Mouse (Mus musculus): Measurements from ENCODE around the gene Pole3. TPM values are rescaled to one million over a fixed set of nuclear protein-coding genes. Genes with fewer than 3 reads are reported as not detected.
A peak's percentile ranks its signal among the peaks of the same experiment; 100 is the strongest.

Pole3 gene
- total RNA-seq, 2 experiments from 2014 or later: 26.2 to 27.1 TPM

DNA sequence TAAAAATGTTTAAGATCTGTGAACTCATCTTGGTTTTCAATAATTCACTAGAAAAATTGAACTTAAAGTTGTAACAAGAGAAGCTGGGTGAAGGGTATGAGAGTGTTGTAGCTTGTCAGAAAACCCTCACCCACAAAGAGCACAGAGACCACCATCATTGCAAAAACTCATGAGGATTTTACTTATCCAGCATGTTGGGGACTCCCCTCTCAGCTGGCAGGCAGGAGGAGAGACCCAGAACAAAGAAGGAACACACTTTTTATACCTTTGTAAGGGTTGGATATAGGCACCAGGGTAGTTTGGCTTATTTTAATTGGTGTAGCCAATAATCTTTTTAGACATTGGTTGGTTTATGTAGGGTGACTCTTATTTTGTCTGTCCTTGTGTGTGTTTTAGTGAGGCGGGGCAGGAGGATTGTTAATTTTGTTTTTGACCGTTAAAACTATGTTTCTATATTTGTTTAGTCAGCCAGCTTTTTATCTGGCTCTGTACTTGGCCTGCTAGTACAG, 3.9 kb downstream of the Pole3 start:
- intact Hi-C loops (cut with DNase I): no loop called here

DNA sequence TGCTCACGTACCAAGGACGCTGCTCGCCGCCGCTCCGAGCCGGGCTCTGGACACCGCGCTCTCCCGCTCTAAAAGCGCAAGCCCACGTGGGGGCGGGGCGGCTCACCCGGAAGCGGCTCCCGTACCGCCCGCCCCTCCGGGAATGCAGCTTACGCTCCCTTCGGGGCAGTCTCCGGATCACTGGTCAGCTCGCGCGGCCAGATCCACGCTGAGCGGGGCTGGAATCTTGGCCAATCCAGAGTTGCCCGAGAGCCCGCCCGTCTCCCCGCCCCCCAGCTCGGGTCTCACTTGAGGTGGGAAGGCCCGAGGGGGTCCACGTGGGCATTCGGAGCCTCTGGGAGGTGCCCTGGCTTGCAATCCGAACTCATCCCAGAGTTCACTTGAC, 5.0 kb downstream of the Pole3 start, which contains the start of gene Alad:
Alad (minus strand) TSS at position 70 of the 385 bp plus-strand sequence.
- intact Hi-C loops (cut with DNase I): no loop called here
- DNase-seq (ENCODE audit: extremely low spot score in 1 of 2, low spot score in 2 of 2): peak; percentile 54 to 93

More for the DNA sequence above, 3.9 kb downstream of the Pole3 start:
- DNase-seq (ENCODE audit: extremely low spot score in 1 of 2, low spot score in 2 of 2): no peak

DNA sequence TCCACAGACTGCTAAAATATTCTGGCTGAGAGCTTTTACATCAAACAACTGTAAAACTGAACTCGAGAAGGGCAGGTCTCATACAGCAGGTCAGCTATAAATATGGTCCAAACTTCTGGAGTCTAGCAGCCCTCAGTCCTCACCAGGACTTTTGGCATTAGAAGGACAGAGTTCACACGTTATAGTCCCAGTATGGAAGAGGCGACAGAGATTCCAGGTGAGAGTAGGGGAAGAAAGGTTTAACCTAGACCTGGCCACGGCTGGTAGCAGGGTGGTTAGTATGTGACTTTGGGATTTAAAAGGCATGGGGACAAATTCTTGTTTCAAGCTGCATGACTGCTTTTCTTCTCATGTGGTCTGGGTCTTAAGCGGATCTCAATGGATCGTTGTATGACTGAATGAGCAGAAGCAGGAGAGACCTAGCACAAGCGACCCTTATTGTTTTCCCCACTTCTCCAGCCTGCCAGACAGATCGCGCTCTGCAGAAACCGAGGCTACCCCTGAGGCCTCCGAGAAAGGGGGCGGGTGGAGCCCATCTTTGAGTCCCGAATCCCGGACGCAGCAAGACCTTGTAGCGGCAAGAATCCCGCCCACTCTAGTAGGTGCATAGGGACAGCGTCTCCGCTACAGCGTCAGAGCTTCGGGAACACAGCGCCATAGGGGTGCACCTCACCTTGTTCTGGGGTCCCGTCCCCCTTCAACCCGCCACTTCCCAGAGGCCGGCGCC, 5.6 kb downstream of the Pole3 start:
- DNase-seq (ENCODE audit: extremely low spot score in 1 of 2, low spot score in 2 of 2): no peak
- intact Hi-C loops (cut with DNase I): no loop called here

DNA sequence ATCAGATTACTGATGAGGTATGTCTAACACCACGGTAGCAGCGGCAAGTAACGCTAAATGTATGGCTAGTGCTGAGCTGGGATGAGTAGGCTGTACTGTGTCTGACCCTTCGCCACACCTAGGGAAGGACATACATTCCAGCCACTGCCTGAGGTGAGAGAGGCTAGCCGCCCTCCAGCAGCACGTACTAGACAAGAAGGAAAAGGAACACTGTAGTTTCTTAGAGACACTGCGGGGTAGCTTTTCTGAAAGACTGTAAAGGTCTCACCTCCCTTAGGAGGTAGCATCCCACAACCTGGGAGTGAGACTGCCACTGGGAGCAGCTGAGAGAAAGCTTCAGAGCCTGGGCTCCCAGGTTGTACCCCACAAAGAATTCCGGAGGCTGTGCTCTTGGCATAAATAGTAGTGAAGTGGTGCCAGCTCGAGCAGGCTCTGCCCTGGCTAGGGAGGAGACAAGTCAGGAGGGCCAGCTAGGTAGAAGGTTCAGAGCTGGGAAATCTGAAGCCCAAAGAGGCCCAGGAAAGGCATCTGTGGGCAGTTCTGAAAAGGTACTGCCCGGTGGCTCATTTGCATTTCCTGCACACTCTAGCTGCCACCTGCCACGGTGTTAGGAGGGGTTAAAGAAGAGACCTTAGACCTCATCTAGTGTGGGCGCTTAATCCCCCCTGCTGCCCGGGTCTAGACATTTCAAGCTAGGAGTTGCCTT, 6.3 kb downstream of the Pole3 start:
- DNase-seq (ENCODE audit: extremely low spot score in 1 of 2, low spot score in 2 of 2): no peak
- intact Hi-C loops (cut with DNase I): no loop called here

- intact Hi-C loops (cut with DNase I): no loop called here
- no peak for DNase-seq (ENCODE audit: extremely low spot score in 1 of 2, low spot score in 2 of 2)
These were observed 7.1 kb downstream of the Pole3 start for GRCm38 (mm10) chr4:62517538-62518415.

DNA sequence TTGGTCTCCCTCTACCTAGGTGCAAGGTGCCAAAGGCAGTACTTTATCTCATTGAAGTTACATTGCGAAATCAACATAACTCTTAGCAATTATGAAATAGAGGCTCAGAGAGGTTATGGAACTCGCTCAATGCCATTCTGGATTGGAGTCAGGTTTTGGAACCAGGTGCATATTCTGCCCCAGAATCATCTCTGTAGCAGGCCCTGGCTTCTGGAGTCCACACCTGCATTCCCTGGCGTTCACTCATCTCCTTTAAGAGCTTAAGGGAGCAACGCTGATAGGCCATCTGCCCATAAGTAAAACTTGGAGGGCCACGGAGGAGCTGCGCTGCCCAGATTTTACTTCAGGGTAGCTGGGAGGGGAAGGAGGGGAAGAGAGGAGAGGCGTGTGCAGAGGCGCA, 7.8 kb downstream of the Pole3 start:
- no peak for DNase-seq (ENCODE audit: extremely low spot score in 1 of 2, low spot score in 2 of 2)
- intact Hi-C loops (cut with DNase I): no loop called here

DNA sequence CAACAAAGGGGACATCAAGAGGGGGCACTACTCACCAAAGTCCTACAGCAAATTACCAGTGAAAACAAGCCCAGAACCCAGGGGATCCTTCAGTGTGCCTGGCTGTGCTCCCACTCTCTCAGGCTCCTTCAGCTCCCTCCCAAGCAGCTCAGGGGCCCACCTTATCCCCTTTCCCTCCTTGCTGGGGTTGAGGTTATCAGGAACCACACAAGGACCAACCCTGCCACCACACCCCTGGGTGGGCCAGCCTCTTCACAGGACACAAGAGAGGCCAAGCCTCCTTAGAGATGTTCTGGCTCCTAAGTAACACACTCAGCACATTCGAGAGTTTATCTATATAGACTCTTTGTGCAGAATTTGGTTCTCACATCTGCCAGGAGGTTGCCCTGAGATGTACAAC, 8.3 kb downstream of the Pole3 start:
- intact Hi-C loops (cut with DNase I): no loop called here

DNA sequence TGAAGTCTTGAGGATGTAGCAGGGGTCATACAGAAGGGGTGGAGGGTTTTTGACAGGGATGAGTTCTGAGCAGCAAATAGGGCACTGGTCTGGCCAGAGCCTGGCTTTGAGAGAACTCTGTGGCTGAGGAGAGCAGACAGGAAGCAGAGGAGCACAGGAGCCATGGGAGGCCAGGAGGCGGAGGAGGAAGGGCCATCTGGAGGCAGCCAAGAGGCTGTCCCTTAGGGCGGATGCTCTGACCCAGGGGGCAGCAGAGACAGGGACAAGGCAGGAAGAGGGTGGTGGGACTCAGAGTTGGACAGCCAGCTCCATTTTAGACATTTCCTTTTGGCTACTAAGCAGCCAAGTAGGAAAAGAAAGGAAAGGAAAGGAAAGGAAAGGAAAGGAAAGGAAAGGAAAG, 8.8 kb downstream of the Pole3 start:
- intact Hi-C loops (cut with DNase I): no loop called here
- DNase-seq (ENCODE audit: extremely low spot score in 1 of 2, low spot score in 2 of 2): peak in 1 of 2 experiments; percentile 87

More for the DNA sequence above, 8.3 kb downstream of the Pole3 start:
- no peak for DNase-seq (ENCODE audit: extremely low spot score in 1 of 2, low spot score in 2 of 2)

DNA sequence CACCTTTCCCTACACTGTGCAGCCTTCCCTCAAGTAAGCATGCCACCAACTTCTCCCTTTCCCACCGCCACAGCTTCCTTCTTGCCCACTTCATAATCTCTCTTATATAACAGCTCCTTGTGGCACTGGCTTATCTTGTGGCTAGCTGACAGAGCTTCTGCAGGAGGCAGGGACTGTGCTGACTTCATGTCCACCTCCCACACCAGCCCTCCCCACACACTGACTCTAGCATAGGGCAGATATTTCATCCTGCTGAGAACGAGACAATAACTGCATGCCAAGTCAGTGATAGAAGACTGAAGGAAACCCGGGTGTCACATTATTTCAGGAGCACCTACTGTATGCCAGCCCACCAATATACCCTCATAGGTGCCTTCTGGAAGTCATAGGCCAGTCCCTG, 9.4 kb downstream of the Pole3 start:
- DNase-seq (ENCODE audit: extremely low spot score in 1 of 2, low spot score in 2 of 2): no peak
- intact Hi-C loops (cut with DNase I): no loop called here

DNA sequence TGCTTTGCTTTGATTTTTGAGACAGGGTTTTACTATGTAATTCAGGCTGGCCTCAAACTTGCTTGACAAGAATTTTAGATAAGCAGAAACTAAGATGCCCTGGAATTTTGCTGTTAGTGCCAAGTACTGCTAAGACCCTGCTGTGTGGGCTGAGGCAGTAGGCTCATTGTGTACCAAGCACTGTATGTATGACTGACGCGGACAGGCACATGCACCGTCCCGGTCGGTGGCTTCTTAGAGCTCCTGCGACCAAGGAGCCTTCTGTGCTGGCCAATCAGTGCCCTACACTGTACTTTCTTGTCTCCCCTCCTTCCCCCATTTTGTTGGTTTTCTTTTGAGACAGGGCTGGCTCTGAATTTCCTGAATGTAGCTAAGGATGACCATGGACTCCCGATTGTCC, 9.9 kb downstream of the Pole3 start:
- no peak for DNase-seq (ENCODE audit: extremely low spot score in 1 of 2, low spot score in 2 of 2)
- intact Hi-C loops (cut with DNase I): no loop called here

DNA sequence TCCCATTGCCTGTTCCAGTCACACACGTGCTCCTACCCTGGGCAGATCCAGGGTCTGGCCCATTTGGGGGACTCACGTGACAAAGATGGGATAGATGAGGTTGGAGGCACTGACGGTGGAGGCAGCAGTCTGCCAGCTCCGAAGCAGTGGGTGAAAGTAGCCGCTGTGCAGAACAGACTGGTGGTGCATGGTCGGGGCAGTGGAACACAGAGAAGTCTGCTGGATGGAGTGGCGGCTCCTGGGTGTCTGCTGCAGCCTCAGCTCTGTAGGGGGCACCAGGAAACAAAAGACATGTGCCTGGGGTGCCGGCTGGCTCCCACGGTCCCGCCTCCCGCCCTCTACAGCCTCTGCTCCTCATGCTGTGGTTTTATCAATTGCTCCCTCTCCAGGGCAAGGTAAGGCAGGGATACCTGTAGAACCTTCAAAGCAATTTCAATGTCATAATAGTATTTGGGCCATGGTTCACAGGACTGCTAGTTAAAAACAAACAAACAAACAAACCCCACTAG, 10.8 kb downstream of the Pole3 start:
- DNase-seq (ENCODE audit: extremely low spot score in 1 of 2, low spot score in 2 of 2): no peak
- intact Hi-C loops (cut with DNase I): no loop called here

DNA sequence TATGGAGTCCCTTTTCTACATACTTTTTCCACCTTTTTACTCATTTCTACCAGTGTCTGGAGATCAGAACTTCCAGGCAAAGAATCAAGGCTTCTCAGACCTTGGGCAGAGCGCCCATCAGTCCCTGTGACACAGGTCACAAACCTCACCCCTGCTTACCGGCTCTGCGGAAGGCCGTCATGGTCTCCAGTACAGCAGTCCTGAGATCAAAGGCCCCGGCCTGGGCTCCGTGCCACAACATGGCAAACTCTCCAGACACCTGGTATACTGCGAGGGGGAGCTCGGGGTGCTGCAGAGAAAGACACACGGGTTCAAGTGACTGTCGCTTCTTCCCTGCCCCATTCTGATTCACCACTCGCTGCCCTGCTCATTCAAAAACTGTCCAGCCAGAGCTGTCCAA, 14.9 kb downstream of the Pole3 start:
- peak in 1 of 2 experiments; percentile 81 for DNase-seq (ENCODE audit: extremely low spot score in 1 of 2, low spot score in 2 of 2)
- intact Hi-C loops (cut with DNase I): no loop called here

DNA sequence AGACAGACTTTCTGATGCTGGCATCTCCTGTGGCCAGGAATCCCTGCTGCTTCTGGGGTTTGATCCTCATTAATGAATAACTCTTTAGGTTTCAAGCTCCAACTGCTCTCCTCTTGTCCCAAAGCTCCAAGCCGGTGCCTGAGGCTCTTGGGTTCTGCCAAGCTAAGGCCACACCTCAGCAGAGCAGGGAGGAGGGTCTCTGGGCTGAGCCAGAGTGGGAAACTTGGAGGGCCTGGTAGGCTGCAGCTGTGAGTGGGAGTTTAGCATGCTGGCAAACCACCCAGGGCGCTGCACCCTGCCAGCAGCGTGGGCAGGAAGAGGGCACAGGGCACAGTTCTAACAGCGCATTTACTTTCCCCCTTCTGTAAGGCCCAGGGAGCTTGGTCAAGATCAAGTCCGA, 16.0 kb downstream of the Pole3 start:
- intact Hi-C loops (cut with DNase I): no loop called here
- DNase-seq (ENCODE audit: extremely low spot score in 1 of 2, low spot score in 2 of 2): no peak

DNA sequence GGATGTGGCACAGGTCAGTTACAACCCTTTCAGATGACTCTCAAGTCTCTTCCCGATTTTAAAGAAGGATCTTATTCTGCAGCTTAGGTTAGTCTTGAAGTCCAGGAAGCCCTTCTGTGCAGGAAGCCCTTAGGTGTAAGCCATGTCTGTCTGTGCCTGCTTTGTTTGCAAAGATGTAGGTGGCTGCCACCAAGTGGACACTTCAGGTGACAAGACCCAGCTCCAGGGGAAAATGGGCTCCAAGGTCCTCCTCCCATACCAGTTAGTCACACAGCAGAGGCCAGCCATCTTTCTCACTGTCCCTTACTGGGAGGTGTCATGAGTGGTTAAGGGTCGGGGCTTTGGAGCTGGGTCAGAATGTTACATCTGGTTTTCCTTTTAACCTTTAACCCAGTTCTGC, 18.1 kb downstream of the Pole3 start:
- intact Hi-C loops (cut with DNase I): no loop called here
- peak in 1 of 2 experiments; percentile 53 for DNase-seq (ENCODE audit: extremely low spot score in 1 of 2, low spot score in 2 of 2)

- DNase-seq (ENCODE audit: extremely low spot score in 1 of 2, low spot score in 2 of 2): no peak
- intact Hi-C loops (cut with DNase I): no loop called here
These were observed 18.9 kb downstream of the Pole3 start for GRCm38 (mm10) chr4:62505991-62506390.

DNA sequence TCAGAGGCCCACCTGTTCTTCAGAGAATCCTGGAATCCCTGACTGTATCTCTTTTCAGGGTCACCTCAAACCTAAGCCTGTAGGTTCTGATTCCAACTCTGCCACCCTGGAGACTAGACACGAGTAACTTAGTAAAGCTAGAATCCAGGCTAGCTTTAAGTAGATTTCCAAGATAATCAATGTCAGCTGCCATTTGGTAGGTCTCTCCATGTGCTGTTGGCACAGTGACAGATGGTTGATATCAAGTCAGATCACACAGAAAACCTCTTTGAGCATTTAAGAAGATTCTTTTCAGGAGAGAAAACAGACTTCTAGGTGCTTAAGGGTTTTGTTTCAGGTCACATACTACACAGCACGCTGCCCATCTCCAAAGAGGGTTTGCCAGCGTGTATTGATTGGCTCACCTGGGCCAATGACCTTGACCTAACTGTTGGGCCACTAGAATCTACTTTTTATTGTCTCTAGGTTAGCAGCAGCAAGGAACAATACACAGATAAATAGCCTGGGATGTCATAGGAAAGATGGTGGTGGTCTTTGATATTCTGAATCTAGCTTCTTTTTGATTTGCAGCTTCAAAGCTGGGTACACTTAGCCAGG, 21.4 kb downstream of the Pole3 start, which contains the start of gene Hdhd3:
Hdhd3 (minus strand) TSS at position 94 of the 597 bp plus-strand sequence.
- DNase-seq (ENCODE audit: extremely low spot score in 1 of 2, low spot score in 2 of 2): no peak
- intact Hi-C loops (cut with DNase I): no loop called here

DNA sequence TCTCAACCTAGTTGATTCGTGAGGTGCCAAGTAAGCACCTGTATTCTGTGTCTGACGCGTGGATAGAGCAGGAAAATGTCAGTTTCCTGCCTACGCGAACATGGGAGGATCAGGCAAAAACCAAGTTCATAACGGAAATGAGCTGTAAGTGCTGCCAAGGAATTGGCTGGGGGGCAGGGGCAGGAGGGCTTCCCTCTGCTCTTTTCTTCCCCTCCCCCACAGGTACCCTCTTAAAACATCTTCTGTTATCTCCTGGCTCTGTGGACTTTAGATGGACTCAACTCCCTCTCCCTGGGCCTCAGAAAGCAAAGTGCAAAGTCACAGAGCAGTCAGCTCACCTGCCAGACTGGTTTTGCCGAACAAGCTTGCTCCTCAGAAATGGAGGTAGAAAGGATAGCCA, 21.9 kb downstream of the Pole3 start:
- DNase-seq (ENCODE audit: extremely low spot score in 1 of 2, low spot score in 2 of 2): no peak
- intact Hi-C loops (cut with DNase I): no loop called here

GRCm38 (mm10) chr4:62501964-62502732, 22.7 kb downstream of the Pole3 start:
- intact Hi-C loops (cut with DNase I): no loop called here

More at GRCm38 (mm10) chr4:62501964-62502732, 22.7 kb downstream of the Pole3 start:
- peak; percentile 86 to 94 for DNase-seq (ENCODE audit: extremely low spot score in 1 of 2, low spot score in 2 of 2)

All from left cerebral cortex, postnatal 10 days (tissue).